Mouse (Mus musculus) forebrain, embryonic 14.5 days (tissue): ENCODE results near the gene Phka1. TPM values are rescaled to one million over a fixed set of nuclear protein-coding genes. Genes with fewer than 3 reads are reported as not detected.

Source experiments
- ATAC-seq: fragments of 200-750 bp; cut with Nextera tagmentation; 2 replicates; pipeline ENCODE4 v1.8.0; 2017; ENCODE audit warnings: mild to moderate bottlenecking, moderate library complexity
- DNase-seq: peaks from one replicate; pipeline ENCODE4 v3.0.0-alpha.2; 2015; ENCODE audit warnings: low spot score
- H3K27ac ChIP-seq: fragments of 300-500 bp; sonication (generic); 2 replicates; pipeline ENCODE4 v1.5.1; 2014; ENCODE audit warnings: low read depth, mild to moderate bottlenecking, control low read depth, low read length, moderate library complexity
- H3K27me3 ChIP-seq: fragments of 300-500 bp; sonication (generic); replicated peaks from 2 replicates; pipeline ENCODE4 v1.6.1; 2014; ENCODE audit warnings: low read length, control low read depth, mixed read lengths; ENCODE audit not compliant: control insufficient read depth, insufficient read depth
- H3K36me3 ChIP-seq: fragments of 300-500 bp; sonication (generic); 2 replicates; pipeline ENCODE4 v1.6.1; 2014; ENCODE audit warnings: low read length, control low read depth; ENCODE audit not compliant: control insufficient read depth, insufficient read depth
- H3K4me1 ChIP-seq: fragments of 300-500 bp; sonication (generic); 2 replicates; pipeline ENCODE4 v1.6.1; 2014; ENCODE audit warnings: antibody characterized with exemption, low read length, control low read depth; ENCODE audit not compliant: control insufficient read depth, insufficient read depth
- H3K4me2 ChIP-seq: fragments of 300-500 bp; sonication (generic); 2 replicates; pipeline ENCODE4 v1.6.1; 2014; ENCODE audit warnings: mild to moderate bottlenecking, control low read depth, low read length
- H3K4me3 ChIP-seq: fragments of 300-500 bp; sonication (generic); 2 replicates; pipeline ENCODE4 v1.5.1; 2014; ENCODE audit warnings: low read depth, low read length, control low read depth
- H3K9ac ChIP-seq: fragments of 300-500 bp; sonication (generic); 2 replicates; pipeline ENCODE4 v1.6.1; 2014; ENCODE audit warnings: mild to moderate bottlenecking, low read length, control low read depth, moderate library complexity
- H3K9me3 ChIP-seq: fragments of 300-500 bp; sonication (generic); replicated peaks from 2 replicates; pipeline ENCODE4 v1.6.1; 2016; ENCODE audit warnings: low read length, control low read depth, mixed read lengths; ENCODE audit not compliant: control insufficient read depth
- WGBS: fragments of 180-500 bp; shearing (Covaris S2); extraction: QIAGEN DNeasy Blood & Tissue Kit; methylation state at CpG from one replicate; pipeline ENCODE4 v1.1.7; 2014; 5-methylcytosine and 5-hydroxymethylcytosine counted together
- polyA plus RNA-seq: library from polyadenylated mRNA; unstranded; fragments of >200 nt; fragmentation: Nextera tagmentation; extraction: Ambion mirVana; gene quantifications from 2 replicates; pipeline ENCODE4 v1.2.1, GENCODE M21; 2014

The Phka1 gene
- polyA plus RNA-seq, 1 experiment from 2014 or later = 3.8 TPM

DNA sequence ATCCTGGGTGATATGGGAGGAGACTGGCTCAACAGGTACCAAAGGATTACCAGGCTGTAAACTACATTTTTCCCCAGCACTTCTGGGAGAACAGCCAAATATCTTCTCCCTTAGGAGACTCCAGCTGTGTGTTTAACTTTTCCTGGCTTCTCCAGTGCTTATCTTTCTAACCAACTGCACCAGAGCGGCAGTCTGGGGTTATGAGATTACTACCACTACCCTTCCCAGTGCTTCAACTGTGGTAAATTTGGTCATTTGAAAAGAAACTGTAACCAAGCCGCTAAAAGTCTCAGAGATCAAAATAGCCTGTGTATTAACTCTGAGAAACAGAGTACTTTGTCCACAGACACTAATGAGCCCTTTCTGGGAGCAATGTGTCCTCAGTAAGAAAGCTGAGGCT is 42.8 kb downstream of the Phka1 start:
- Histone ChIP-seq H3K36me3 (no peaks in the 10 kb centered on the region), H3K27ac (no peak overlapping the region), H3K4me1 (no peaks in the 10 kb centered on the region), H3K9ac (no peak overlapping the region), H3K9me3 (no peaks in the 10 kb centered on the region), H3K4me3 (no peak overlapping the region), H3K4me2 (no peak overlapping the region), H3K27me3 (no peaks in the 10 kb centered on the region)
- ATAC-seq (no peak), DNase-seq (no peak)
- 67% methylated on average over 2 of the region's 2 CpGs for WGBS

DNA sequence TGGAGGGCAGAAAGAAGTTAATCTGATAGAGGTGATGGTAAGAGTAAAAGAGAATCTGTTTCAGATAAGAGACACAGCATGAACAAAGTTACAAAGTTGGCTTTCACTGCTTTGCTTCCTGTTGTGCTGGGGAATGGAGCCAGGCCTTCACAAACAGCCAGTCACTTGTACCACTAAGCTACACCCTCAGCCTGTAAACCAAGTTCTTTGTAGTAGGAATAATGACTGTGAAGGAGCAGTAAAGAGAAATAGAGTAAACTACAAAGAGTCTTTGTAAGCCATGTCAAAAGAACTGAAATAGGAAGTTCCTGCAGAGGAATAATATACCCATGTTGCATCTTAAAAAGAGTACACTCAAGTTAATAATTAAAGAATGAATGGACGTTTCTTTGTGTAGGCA is 55.5 kb downstream of the Phka1 start:
- peak; percentile 1 for DNase-seq

GRCm38 (mm10) chrX:102571186-102571585 is 72.9 kb downstream of the Phka1 start:
- Histone ChIP-seq H3K4me3 (no peak overlapping the region), H3K27me3 (no peaks in the 10 kb centered on the region), H3K36me3 (no peaks in the 10 kb centered on the region), H3K9me3 (no peaks in the 10 kb centered on the region), H3K27ac (no peak overlapping the region), H3K4me2 (no peak overlapping the region), H3K9ac (no peak overlapping the region), H3K4me1 (no peaks in the 10 kb centered on the region)
- DNase-seq = no peak
- 50% methylated on average over 1 of the region's 1 CpGs for WGBS
- ATAC-seq = no peak

More for the DNA sequence above, 55.5 kb downstream of the Phka1 start:
- Histone ChIP-seq H3K9me3 (no peaks in the 10 kb centered on the region), H3K27me3 (no peaks in the 10 kb centered on the region), H3K4me1 (no peaks in the 10 kb centered on the region), H3K4me3 (no peak overlapping the region), H3K4me2 (no peak overlapping the region), H3K9ac (no peak overlapping the region), H3K27ac (no peak overlapping the region), H3K36me3 (no peaks in the 10 kb centered on the region)
- ATAC-seq = no peak
- WGBS = 43% methylated on average over 1 of the region's 1 CpGs

DNA sequence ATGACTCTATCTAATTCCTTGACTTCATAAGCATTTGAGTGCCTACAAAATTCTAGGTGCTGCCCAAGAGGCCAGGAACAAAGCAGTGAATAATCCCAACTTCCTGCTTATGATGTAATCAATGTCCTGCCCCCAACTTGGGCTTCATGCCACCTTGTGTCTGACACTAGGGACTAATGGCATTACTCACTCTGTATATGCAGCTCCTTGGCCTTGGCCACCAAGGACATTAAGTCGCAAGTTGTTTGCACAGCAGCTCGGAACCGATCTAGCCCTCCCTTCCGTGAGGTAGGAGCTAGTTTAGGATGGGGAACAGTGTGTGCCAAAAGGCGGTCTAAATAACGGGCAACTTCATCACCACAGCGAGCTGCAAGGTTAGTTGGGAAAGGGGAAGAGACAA is 87.1 kb downstream of the Phka1 start:
- Histone ChIP-seq H3K4me3 (no peak overlapping the region), H3K27ac (no peak overlapping the region), H3K9me3 (no peaks in the 10 kb centered on the region), H3K27me3 (no peaks in the 10 kb centered on the region), H3K9ac (no peak overlapping the region), H3K36me3 (no peaks in the 10 kb centered on the region), H3K4me2 (no peak overlapping the region), H3K4me1 (no peaks in the 10 kb centered on the region)
- ATAC-seq (no peak), DNase-seq (no peak)
- WGBS = 93% methylated on average over 7 of the region's 7 CpGs

- WGBS = 80% methylated on average over 4 of the region's 4 CpGs
- Histone ChIP-seq H3K9ac (no peak overlapping the region), H3K27ac (no peak overlapping the region)
These were observed 134.8 kb downstream of the Phka1 start for GRCm38 (mm10) chrX:102509205-102509604.

GRCm38 (mm10) chrX:102504644-102505481 is 139.2 kb downstream of the Phka1 start, which contains the start of gene Hdac8:
Gene Hdac8 (minus strand): TSS chrX:102505359.
- Histone ChIP-seq H3K4me1 (no peaks in the 10 kb centered on the region), H3K9ac (peak within 1 kb of the TSS; percentile 26), H3K9me3 (no peaks in the 10 kb centered on the region), H3K36me3 (no peaks in the 10 kb centered on the region), H3K4me2 (peak within 1 kb of the TSS; percentile 53), H3K27ac (no peak within 1 kb of the TSS), H3K4me3 (peak within 1 kb of the TSS; percentile 42), H3K27me3 (no peaks in the 10 kb centered on the region)
- WGBS = 27% methylated on average over 27 of the region's 27 CpGs
- DNase-seq = peak; percentile 75
- peak; percentile 92 for ATAC-seq

More at GRCm38 (mm10) chrX:102509205-102509604, 134.8 kb downstream of the Phka1 start:
- Histone ChIP-seq H3K36me3 (no peaks in the 10 kb centered on the region), H3K4me2 (no peak overlapping the region), H3K4me3 (no peak overlapping the region), H3K27me3 (no peaks in the 10 kb centered on the region), H3K9me3 (no peaks in the 10 kb centered on the region), H3K4me1 (no peaks in the 10 kb centered on the region)
- no peak for DNase-seq
- ATAC-seq = no peak

DNA sequence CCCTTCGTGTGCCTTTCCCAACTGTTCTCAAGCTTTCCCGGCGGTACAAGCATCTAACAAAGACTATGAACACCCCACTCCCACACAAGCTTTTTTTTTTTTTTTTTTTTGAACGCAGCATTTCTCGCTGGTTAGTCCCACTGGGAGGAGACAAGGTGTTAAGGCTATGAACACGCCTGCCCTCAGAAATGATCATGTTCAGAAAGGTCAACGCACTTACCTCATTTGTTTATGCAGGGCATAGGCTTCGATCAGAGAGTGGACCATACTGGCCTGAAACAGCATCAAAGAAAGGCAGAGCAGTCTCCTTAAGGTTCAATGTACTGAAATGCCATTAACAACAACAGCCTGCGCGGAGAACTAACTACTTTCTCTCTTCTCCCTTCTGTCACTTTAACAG is 139.9 kb downstream of the Phka1 start:
- 37% methylated on average over 10 of the region's 10 CpGs for WGBS
- H3K4me3 ChIP-seq = peak overlapping the region; percentile 42
- DNase-seq (no peak), ATAC-seq (no peak)
- H3K27me3 ChIP-seq = no peaks in the 10 kb centered on the region
- H3K4me2 ChIP-seq = peak overlapping the region; percentile 53
- no peak overlapping the region for H3K27ac ChIP-seq
- no peaks in the 10 kb centered on the region for H3K9me3 ChIP-seq
- peak overlapping the region; percentile 26 for H3K9ac ChIP-seq
- 0 out of 2 replicates have a peak, but pooled peaks cover under 1% of the 10 kb centered on the region for H3K36me3 ChIP-seq
- no peaks in the 10 kb centered on the region for H3K4me1 ChIP-seq

DNA sequence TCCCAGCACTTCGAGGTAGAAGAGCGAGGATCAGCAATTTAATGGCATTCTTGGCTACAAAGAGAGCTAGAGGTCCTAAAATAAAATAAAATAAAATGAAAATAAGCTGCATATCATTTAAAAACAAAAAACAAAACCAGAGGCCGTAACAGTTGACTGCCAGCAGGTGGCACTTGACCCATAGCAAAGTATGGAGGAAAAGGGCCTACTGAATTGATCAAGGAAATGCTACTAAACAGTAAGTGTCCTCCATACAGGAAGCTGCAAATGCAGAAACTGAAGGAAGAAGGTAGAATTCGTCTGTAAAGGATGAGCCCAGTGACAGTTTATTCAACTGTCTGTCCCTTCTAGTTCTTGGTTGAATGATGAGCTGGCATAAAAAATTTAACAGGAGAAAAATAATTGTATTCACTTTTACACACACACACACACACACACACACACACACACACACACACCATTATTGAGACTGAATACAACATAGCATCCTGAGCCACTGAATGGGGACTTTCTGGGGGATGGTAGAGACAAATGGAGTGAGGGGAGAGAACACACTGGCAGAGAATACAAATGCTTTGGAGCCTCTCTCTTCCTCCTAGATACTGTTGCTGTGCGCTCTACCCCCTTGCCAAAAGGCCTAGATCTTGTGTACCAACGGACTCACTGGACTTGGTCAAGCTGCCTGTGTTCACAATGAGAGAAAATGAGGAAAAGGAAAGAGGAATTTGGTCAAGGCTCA is 149.9 kb downstream of the Phka1 start:
- no peak overlapping the region for H3K4me3 ChIP-seq
- H3K9me3 ChIP-seq = no peaks in the 10 kb centered on the region
- H3K27me3 ChIP-seq = no peaks in the 10 kb centered on the region
- WGBS = 62% methylated on average over 6 of the region's 6 CpGs
- H3K4me1 ChIP-seq = no peaks in the 10 kb centered on the region
- no peak overlapping the region for H3K27ac ChIP-seq
- no peak overlapping the region for H3K4me2 ChIP-seq
- no peak for ATAC-seq
- H3K36me3 ChIP-seq = peaks cover 8% of the 10 kb centered on the region; the same call in 1 of the 2 replicates
- peak; percentile 37 for DNase-seq
- H3K9ac ChIP-seq = no peak overlapping the region

GRCm38 (mm10) chrX:102485575-102485974 is 158.5 kb downstream of the Phka1 start:
- DNase-seq (no peak), ATAC-seq (no peak)
- WGBS = 78% methylated on average over 7 of the region's 7 CpGs
- Histone ChIP-seq H3K27me3 (no peaks in the 10 kb centered on the region), H3K4me1 (no peaks in the 10 kb centered on the region), H3K4me3 (no peak overlapping the region), H3K9ac (no peak overlapping the region), H3K27ac (no peak overlapping the region), H3K9me3 (no peaks in the 10 kb centered on the region), H3K36me3 (no peaks in the 10 kb centered on the region), H3K4me2 (no peak overlapping the region)
